Comparison of ENCODE assay signal across 8 mouse cellular contexts in the genomic region with DNA sequence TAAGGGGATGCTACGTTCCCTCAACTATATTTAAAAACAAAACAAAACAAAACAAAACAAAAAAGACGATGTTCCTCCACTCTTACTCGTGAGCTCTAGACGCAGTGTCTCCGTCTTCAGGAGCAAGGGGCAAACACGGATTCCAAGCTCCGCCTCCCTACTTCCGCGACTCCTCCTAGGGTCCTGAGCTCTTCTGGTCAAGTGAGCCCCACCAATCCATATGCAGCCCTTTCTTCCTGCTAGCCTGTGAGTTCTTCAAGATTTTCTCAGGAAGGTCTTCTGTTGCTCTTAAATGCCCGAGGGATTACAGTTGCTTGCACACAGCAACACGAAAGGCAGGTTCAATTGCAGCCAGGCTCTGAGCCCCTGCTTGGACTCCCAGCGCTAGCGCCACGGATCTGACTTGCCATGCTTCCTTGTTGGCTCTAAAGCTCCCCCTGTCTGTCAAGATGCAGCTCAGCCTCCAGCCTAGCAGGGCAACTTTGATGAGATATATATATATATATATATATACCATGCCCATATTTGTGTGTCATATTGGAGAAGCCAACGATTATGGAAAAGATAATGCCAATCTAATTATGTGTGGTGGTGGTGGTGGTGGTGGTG. TPM values are rescaled to one million over a fixed set of nuclear protein-coding genes. Genes with fewer than 3 reads are reported as not detected.
A peak's percentile ranks its signal among the peaks of the same experiment; 100 is the strongest.
DNase-seq lines count a peak whose midpoint lies in the region; ATAC-seq lines count a peak whose summit lies in the region.

No protein-coding gene starts in this region.

- no peaks in the 10 kb centered on the region for H3K9me3 ChIP-seq in limb, embryonic 12.5 days
- H3K9me3 ChIP-seq in midbrain, embryonic 13.5 days, result no peaks in the 10 kb centered on the region

- peak; percentile 87 for ATAC-seq in common myeloid progenitor, adult 5-6 weeks (replicated peaks; ENCODE audit: low read depth, poor library complexity, severe bottlenecking)
- no peak for ATAC-seq in limb, embryonic 12.5 days (ENCODE audit: insufficient number of reproducible peaks, insufficient read depth, low FRiP score, low TSS enrichment, low read depth)
- no peak for ATAC-seq in midbrain, embryonic 13.5 days

- intact Hi-C loops in heart, postnatal 14 days (cut with DNase I), result no loop called here

- peaks cover 8% of the 10 kb centered on the region for H3K4me1 ChIP-seq in limb, embryonic 12.5 days (replicated peaks)
- H3K4me1 ChIP-seq in midbrain, embryonic 13.5 days (replicated peaks), result no peaks in the 10 kb centered on the region

- H3K27me3 ChIP-seq in limb, embryonic 12.5 days, result no peaks in the 10 kb centered on the region
- 0 out of 2 replicates have a peak, but pooled peaks cover 3% of the 10 kb centered on the region for H3K27me3 ChIP-seq in midbrain, embryonic 13.5 days

- no peak overlapping the region for H3K27ac ChIP-seq in limb, embryonic 12.5 days
- no peak overlapping the region for H3K27ac ChIP-seq in midbrain, embryonic 13.5 days

- no peak overlapping the region for H3K9ac ChIP-seq in limb, embryonic 12.5 days (replicated peaks)
- H3K9ac ChIP-seq in midbrain, embryonic 13.5 days (replicated peaks), result no peak overlapping the region

- no peaks in the 10 kb centered on the region for H3K36me3 ChIP-seq in limb, embryonic 12.5 days
- H3K36me3 ChIP-seq in midbrain, embryonic 13.5 days, result no peaks in the 10 kb centered on the region

- peak; percentile 20 for DNase-seq in kidney, adult 18-20 months
- no peak for DNase-seq in kidney, adult 11 months
- DNase-seq in heart, postnatal 14 days, result peak; percentile 7 to 18
- DNase-seq in yolk sac, embryonic 10.5 days (ENCODE audit: low spot score), result peak; percentile 71
- no peak for DNase-seq in cerebellum, postnatal 36 days

- H3K4me3 ChIP-seq in limb, embryonic 12.5 days (replicated peaks), result peak overlapping the region; percentile 33
- H3K4me3 ChIP-seq in midbrain, embryonic 13.5 days (replicated peaks), result no peak overlapping the region

- H3K4me2 ChIP-seq in limb, embryonic 12.5 days, result peak overlapping the region; percentile 54
- H3K4me2 ChIP-seq in midbrain, embryonic 13.5 days (replicated peaks), result peak overlapping the region; percentile 32

- 16% methylated on average over 15 of the region's 15 CpGs for WGBS in limb, embryonic 12.5 days
- WGBS in midbrain, embryonic 13.5 days, result 21% methylated on average over 15 of the region's 15 CpGs

RNA-seq across cellular contexts. Expression of gene Esrrb, which starts 55.2 kb away (rescaled TPM):
- not detected in 2 replicates for total RNA-seq in common myeloid progenitor, adult 5-6 weeks (2017)
- total RNA-seq in heart, postnatal 14 days (2021), result 10 to 100 TPM; 10.3 to 15.5 TPM
- 0.73 and 0.74 TPM in 2 replicates for polyA plus RNA-seq in limb, embryonic 12.5 days (2016; fragmentation: Nextera tagmentation; extraction: Ambion mirVana)
- 4.7 and 6.5 TPM in 2 replicates for polyA plus RNA-seq in midbrain, embryonic 13.5 days (2015; fragmentation: Nextera tagmentation; extraction: Ambion mirVana)

Comparison
In these comparisons a context has a peak if more than half of its experiments do, and no peak if none do; other contexts are left out.
1. DNase-seq: peak in kidney, adult 18-20 months (single experiment), heart, postnatal 14 days (2 of 2) and yolk sac, embryonic 10.5 days (single experiment); none in kidney, adult 11 months (single experiment) and cerebellum, postnatal 36 days (0 of 2).
2. RNA of gene Esrrb, which starts 55.2 kb away (total RNA-seq): 10.3 to 15.5 TPM in heart, postnatal 14 days; not detected in common myeloid progenitor, adult 5-6 weeks; every median in the first group is over 10 times any median in the second.